Mouse (Mus musculus) small intestine, adult 2 months (tissue): Measurements from ENCODE around the gene Angptl8.
"Not testable (repeated sequence)": the region's sequence is repeated elsewhere in the genome, so short reads cannot be mapped to it uniquely, and the experiment has no call there.

ENCODE experiments used
- CTCF ChIP-seq: fragments of 200-500 bp; IDR thresholded peaks from 2 replicates; pipeline ENCODE4 v1.5.1; 2012; ENCODE audit warnings: low read depth, mild to moderate bottlenecking, control low read depth, inconsistent platforms, low read length, moderate library complexity, mixed read lengths; ENCODE audit not compliant: insufficient replicate concordance, insufficient read length; ENCODE audit errors: extremely low read depth
- POLR2A ChIP-seq: fragments of 200-500 bp; IDR thresholded peaks from 2 replicates; pipeline ENCODE4 v1.6.1; 2012; ENCODE audit warnings: low read depth, mild to moderate bottlenecking, control low read depth, inconsistent platforms, low read length, moderate library complexity

DNA sequence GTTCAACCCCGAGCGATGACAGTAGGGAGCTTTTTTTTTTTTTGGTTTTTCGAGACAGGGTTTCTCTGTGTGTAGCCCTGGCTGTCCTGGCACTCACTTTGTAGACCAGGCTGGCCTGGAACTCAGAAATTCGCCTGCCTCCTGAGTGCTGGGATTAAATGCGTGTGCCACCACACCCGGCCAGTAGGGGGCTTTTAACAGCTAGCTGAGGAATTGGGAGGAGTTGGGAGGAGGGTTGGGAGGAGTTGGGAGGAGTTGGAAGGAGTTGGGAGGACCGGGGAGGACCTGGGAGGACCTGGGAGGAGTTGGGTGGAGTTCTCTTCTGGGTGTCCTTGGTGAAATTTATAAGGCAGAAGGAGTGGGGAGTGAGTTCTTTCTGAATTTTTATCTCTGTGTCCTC lies 34.0 kb downstream of the Angptl8 start:
- TF ChIP-seq CTCF: peak; percentile 38; the same call in 1 of the 2 replicates
- TF ChIP-seq POLR2A: not testable (repeated sequence)
